Mouse (Mus musculus) liver, embryonic 12.5 days (tissue): ENCODE results near the gene Cdnf. TPM values are rescaled to one million over a fixed set of nuclear protein-coding genes. Genes with fewer than 3 reads are reported as not detected.

Source experiments
- ATAC-seq: fragments of 200-750 bp; cut with Nextera tagmentation; 2 replicates; pipeline ENCODE4 v1.8.0; 2017; ENCODE audit warnings: moderate number of reproducible peaks, mild to moderate bottlenecking, moderate library complexity
- H3K27ac ChIP-seq: fragments of 300-500 bp; sonication (generic); 2 replicates; pipeline ENCODE4 v1.5.1; 2016; ENCODE audit warnings: mild to moderate bottlenecking
- H3K27me3 ChIP-seq: fragments of 300-500 bp; sonication (generic); replicated peaks from 2 replicates; pipeline ENCODE4 v1.6.1; 2016; ENCODE audit warnings: mild to moderate bottlenecking, moderate library complexity
- H3K36me3 ChIP-seq: fragments of 300-500 bp; sonication (generic); 2 replicates; pipeline ENCODE4 v1.6.1; 2016; ENCODE audit warnings: mild to moderate bottlenecking, moderate library complexity
- H3K4me1 ChIP-seq: fragments of 300-500 bp; sonication (generic); 2 replicates; pipeline ENCODE4 v1.6.1; 2016
- H3K4me2 ChIP-seq: fragments of 300-500 bp; sonication (generic); 2 replicates; pipeline ENCODE4 v1.6.1; 2016; ENCODE audit warnings: mild to moderate bottlenecking, moderate library complexity
- H3K4me3 ChIP-seq: fragments of 300-500 bp; sonication (generic); 2 replicates; pipeline ENCODE4 v1.5.1; 2016; ENCODE audit warnings: mild to moderate bottlenecking, moderate library complexity
- H3K9ac ChIP-seq: fragments of 300-500 bp; sonication (generic); 2 replicates; pipeline ENCODE4 v1.6.1; 2016; ENCODE audit warnings: mild to moderate bottlenecking, moderate library complexity
- H3K9me3 ChIP-seq: fragments of 300-500 bp; sonication (generic); replicated peaks from 2 replicates; pipeline ENCODE4 v1.6.1; 2016; ENCODE audit warnings: mild to moderate bottlenecking, moderate library complexity
- WGBS: fragments of 180-500 bp; shearing (Covaris S2); methylation state at CpG from one replicate; pipeline ENCODE4 v1.1.7; 2016; ENCODE audit not compliant: insufficient replicate concordance; 5-methylcytosine and 5-hydroxymethylcytosine counted together
- polyA plus RNA-seq: library from polyadenylated mRNA; unstranded; fragments of >200 nt; fragmentation: Nextera tagmentation; extraction: Ambion mirVana; gene quantifications from 2 replicates; pipeline ENCODE4 v1.2.1, GENCODE M21; 2016

Cdnf gene
- polyA plus RNA-seq, 1 experiment from 2014 or later, result 0.11 TPM

GRCm38 (mm10) chr2:3522558-3522957, 9.7 kb downstream of the Cdnf start:
- no peaks in the 10 kb centered on the region for H3K4me1 ChIP-seq
- H3K27ac ChIP-seq, result no peak overlapping the region

GRCm38 (mm10) chr2:3526288-3526687, 13.5 kb downstream of the Cdnf start:
- no peak for ATAC-seq
- Histone ChIP-seq H3K27ac (no peak overlapping the region), H3K27me3 (no peaks in the 10 kb centered on the region), H3K36me3 (no peaks in the 10 kb centered on the region), H3K9me3 (no peaks in the 10 kb centered on the region), H3K9ac (no peak overlapping the region), H3K4me1 (no peaks in the 10 kb centered on the region), H3K4me2 (no peak overlapping the region), H3K4me3 (no peak overlapping the region)
- 57% methylated on average over 6 of the region's 6 CpGs for WGBS

More at GRCm38 (mm10) chr2:3522558-3522957, 9.7 kb downstream of the Cdnf start:
- Histone ChIP-seq H3K27me3 (no peaks in the 10 kb centered on the region), H3K4me3 (no peak overlapping the region), H3K9me3 (no peaks in the 10 kb centered on the region), H3K9ac (no peak overlapping the region), H3K4me2 (no peak overlapping the region), H3K36me3 (no peaks in the 10 kb centered on the region)
- no peak for ATAC-seq
- 61% methylated on average over 4 of the region's 4 CpGs for WGBS

- ATAC-seq, result no peak
- H3K4me2 ChIP-seq, result no peak overlapping the region
Observed at GRCm38 (mm10) chr2:3541307-3542079, 28.7 kb downstream of the Cdnf start.

GRCm38 (mm10) chr2:3546055-3546454, 33.2 kb downstream of the Cdnf start:
- no peak overlapping the region for H3K4me2 ChIP-seq
- WGBS, result 41% methylated on average over 2 of the region's 2 CpGs
- no peak; the same call in 1 of the 2 replicates for ATAC-seq

More at GRCm38 (mm10) chr2:3541307-3542079, 28.7 kb downstream of the Cdnf start:
- Histone ChIP-seq H3K4me3 (no peak overlapping the region), H3K27me3 (0 out of 2 replicates have a peak, but pooled peaks cover 4% of the 10 kb centered on the region), H3K9me3 (no peaks in the 10 kb centered on the region), H3K4me1 (peaks cover 9% of the 10 kb centered on the region), H3K9ac (no peak overlapping the region), H3K27ac (no peak overlapping the region), H3K36me3 (no peaks in the 10 kb centered on the region)
- 48% methylated on average over 9 of the region's 9 CpGs for WGBS

GRCm38 (mm10) chr2:3546588-3546987, 33.8 kb downstream of the Cdnf start:
- no peak overlapping the region for H3K4me2 ChIP-seq
- H3K27ac ChIP-seq, result no peak overlapping the region
- no peak overlapping the region for H3K4me3 ChIP-seq
- no peaks in the 10 kb centered on the region for H3K36me3 ChIP-seq
- no peaks in the 10 kb centered on the region for H3K9me3 ChIP-seq
- 2% methylated on average over 4 of the region's 4 CpGs for WGBS
- no peak overlapping the region for H3K9ac ChIP-seq
- peaks cover 9% of the 10 kb centered on the region for H3K4me1 ChIP-seq
- ATAC-seq, result no peak
- H3K27me3 ChIP-seq, result 0 out of 2 replicates have a peak, but pooled peaks cover 4% of the 10 kb centered on the region

More at GRCm38 (mm10) chr2:3546055-3546454, 33.2 kb downstream of the Cdnf start:
- H3K9me3 ChIP-seq, result no peaks in the 10 kb centered on the region
- H3K4me3 ChIP-seq, result no peak overlapping the region
- peaks cover 9% of the 10 kb centered on the region for H3K4me1 ChIP-seq
- H3K9ac ChIP-seq, result no peak overlapping the region
- H3K27ac ChIP-seq, result no peak overlapping the region
- H3K27me3 ChIP-seq, result 0 out of 2 replicates have a peak, but pooled peaks cover 4% of the 10 kb centered on the region
- no peaks in the 10 kb centered on the region for H3K36me3 ChIP-seq

GRCm38 (mm10) chr2:3570186-3570585, 57.4 kb downstream of the Cdnf start, which contains the start of gene Fam107b:
TSS of gene Fam107b (plus strand) at chr2:3570488.
- no peaks in the 10 kb centered on the region for H3K4me1 ChIP-seq
- H3K4me2 ChIP-seq, result no peak within 1 kb of the TSS
- no peaks in the 10 kb centered on the region for H3K36me3 ChIP-seq
- no peaks in the 10 kb centered on the region for H3K9me3 ChIP-seq
- no peak within 1 kb of the TSS for H3K9ac ChIP-seq
- WGBS, result 69% methylated on average over 12 of the region's 12 CpGs
- ATAC-seq, result no peak
- no peaks in the 10 kb centered on the region for H3K27me3 ChIP-seq
- no peak within 1 kb of the TSS for H3K27ac ChIP-seq
- H3K4me3 ChIP-seq, result no peak within 1 kb of the TSS

GRCm38 (mm10) chr2:3570606-3571005, 57.8 kb downstream of the Cdnf start:
- no peaks in the 10 kb centered on the region for H3K27me3 ChIP-seq
- no peak for ATAC-seq
- no peaks in the 10 kb centered on the region for H3K9me3 ChIP-seq
- no peak overlapping the region for H3K9ac ChIP-seq
- WGBS, result 73% methylated on average over 11 of the region's 11 CpGs
- no peak overlapping the region for H3K4me3 ChIP-seq
- H3K4me1 ChIP-seq, result no peaks in the 10 kb centered on the region
- H3K27ac ChIP-seq, result no peak overlapping the region
- no peak overlapping the region for H3K4me2 ChIP-seq
- H3K36me3 ChIP-seq, result no peaks in the 10 kb centered on the region

GRCm38 (mm10) chr2:3573883-3574282, 61.1 kb downstream of the Cdnf start:
- Histone ChIP-seq H3K4me1 (no peaks in the 10 kb centered on the region), H3K4me3 (no peak overlapping the region), H3K4me2 (no peak overlapping the region), H3K9me3 (no peaks in the 10 kb centered on the region), H3K27ac (no peak overlapping the region), H3K27me3 (no peaks in the 10 kb centered on the region), H3K9ac (no peak overlapping the region), H3K36me3 (no peaks in the 10 kb centered on the region)
- ATAC-seq, result no peak
- 47% methylated on average over 7 of the region's 7 CpGs for WGBS

- no peaks in the 10 kb centered on the region for H3K4me1 ChIP-seq
- no peak overlapping the region for H3K9ac ChIP-seq
- no peak overlapping the region for H3K4me2 ChIP-seq
- no peaks in the 10 kb centered on the region for H3K27me3 ChIP-seq
- ATAC-seq, result no peak
- H3K36me3 ChIP-seq, result no peaks in the 10 kb centered on the region
- no peak overlapping the region for H3K27ac ChIP-seq
- 76% methylated on average over 1 of the region's 1 CpGs for WGBS
- no peak overlapping the region for H3K4me3 ChIP-seq
- no peaks in the 10 kb centered on the region for H3K9me3 ChIP-seq
Observed at GRCm38 (mm10) chr2:3575140-3575539, 62.3 kb downstream of the Cdnf start.

Other genes starting within 250 kb of the Cdnf start
- gene Nmt2, start 228.8 kb upstream of the Cdnf start, polyA plus RNA-seq, result 21.7 and 21.8 TPM in 2 replicates
- 19.7 TPM in 2 replicates for gene Rpp38, start 180.4 kb upstream of the Cdnf start, polyA plus RNA-seq
- 0.37 and 0.93 TPM in 2 replicates for gene Acbd7, start 176.9 kb upstream of the Cdnf start, polyA plus RNA-seq
- gene Olah, start 115.8 kb upstream of the Cdnf start, polyA plus RNA-seq, result not detected in 2 replicates
- gene Meig1, start 90.4 kb upstream of the Cdnf start, polyA plus RNA-seq, result 0.23 TPM in 1 of 2 replicates, not detected in the other
- gene Dclre1c, start 88.9 kb upstream of the Cdnf start, polyA plus RNA-seq, result 5.9 and 6.8 TPM in 2 replicates
- gene Suv39h2, start 38.0 kb upstream of the Cdnf start, polyA plus RNA-seq, result 13.2 and 13.3 TPM in 2 replicates
- 3.2 and 3.5 TPM in 2 replicates for gene Gm45902, start 240 bp upstream of the Cdnf start, polyA plus RNA-seq
- gene Hspa14, start 216 bp upstream of the Cdnf start, polyA plus RNA-seq, result 107 and 109 TPM in 2 replicates
- gene Fam107b, start 57.5 kb downstream of the Cdnf start, polyA plus RNA-seq, result 22.0 and 24.0 TPM in 2 replicates